Mouse (Mus musculus): ENCODE data around the gene Il3ra. TPM values are rescaled to one million over a fixed set of nuclear protein-coding genes. Genes with fewer than 3 reads are reported as not detected.

The Il3ra gene
- polyA plus RNA-seq, 1 experiment from 2014 or later = 6.9 TPM

DNA sequence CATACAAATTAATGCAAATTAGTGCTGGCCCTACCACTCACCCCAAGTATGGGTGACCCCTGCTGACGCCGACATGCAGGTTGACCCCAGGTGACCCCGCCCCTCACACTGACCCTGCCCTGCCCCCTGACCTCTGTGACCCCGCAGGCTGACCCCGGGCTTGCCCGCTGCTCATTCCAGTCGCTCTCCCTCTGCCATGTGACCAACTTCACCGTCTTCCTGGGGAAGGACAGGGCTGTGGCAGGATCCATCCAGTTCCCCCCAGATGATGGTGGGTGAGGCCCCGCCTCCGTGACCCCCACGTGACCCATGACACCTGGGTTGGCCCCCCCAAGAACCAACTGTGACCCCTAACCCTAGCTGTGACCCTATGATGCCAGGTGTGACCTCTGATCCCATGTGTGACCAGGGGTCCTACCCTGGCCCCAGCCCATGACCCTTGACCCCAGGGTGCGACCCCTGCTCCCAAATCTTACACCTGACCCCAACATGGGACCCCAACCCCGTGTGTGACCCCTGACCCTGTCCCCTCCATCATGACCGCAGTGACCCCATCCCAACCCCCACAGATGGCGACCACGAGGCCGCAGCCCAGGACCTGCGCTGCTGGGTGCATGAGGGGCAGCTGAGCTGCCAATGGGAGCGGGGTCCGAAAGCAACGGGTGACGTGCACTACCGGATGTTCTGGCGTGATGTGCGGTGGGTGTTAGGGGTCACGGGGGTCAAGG is 2.8 kb downstream of the Il3ra start:
- no peak for ATAC-seq (replicated peaks; ENCODE audit: extremely low read depth, insufficient read depth, low FRiP score)

DNA sequence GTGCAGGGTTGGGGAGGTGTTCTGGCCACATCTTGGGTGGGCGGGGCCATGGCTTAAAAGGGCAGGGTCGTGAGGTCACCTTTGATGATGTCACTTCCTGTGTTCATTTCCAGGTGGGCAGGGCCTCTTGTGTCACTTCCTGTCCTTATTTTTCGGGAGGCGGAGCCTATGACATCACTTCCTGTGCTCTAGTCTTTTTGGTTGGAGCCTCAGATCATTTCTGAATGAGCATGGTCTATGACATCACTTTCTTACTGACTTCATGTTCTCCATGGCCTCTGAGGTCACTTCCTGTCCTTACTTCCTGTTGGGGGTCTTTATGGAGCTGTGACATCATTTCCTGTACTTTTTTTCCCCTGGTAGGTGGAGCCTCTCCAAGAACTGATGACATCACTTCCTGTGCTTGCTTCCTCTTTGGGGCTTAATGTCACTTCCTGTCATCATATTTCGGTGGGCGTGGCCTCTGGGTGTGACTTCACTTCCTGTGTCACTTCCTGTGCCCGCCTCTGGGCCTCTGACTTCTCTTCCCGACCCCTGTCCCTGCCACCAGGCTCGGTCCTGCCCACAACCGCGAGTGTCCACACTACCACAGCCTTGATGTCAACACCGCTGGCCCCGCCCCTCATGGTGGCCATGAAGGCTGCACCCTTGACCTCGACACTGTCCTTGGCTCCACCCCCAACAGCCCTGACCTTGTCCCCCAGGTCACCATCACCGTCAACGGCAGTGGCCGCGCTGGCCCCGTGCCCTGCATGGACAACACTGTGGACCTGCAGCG is 3.6 kb downstream of the Il3ra start:
- no peak overlapping the region for H3K9ac ChIP-seq (ENCODE audit: low read length)
- peaks cover 28% of the 10 kb centered on the region for H3K36me3 ChIP-seq (ENCODE audit: control insufficient read depth, insufficient read depth)
- no peaks in the 10 kb centered on the region for H3K4me1 ChIP-seq (ENCODE audit: control insufficient read depth, insufficient read depth, low read length)
- no peak overlapping the region for H3K4me2 ChIP-seq (ENCODE audit: low read depth, low read length)
- peaks cover 66% of the 10 kb centered on the region for H3K9me3 ChIP-seq (replicated peaks; ENCODE audit: control insufficient read depth, low read length)
- H3K4me3 ChIP-seq (ENCODE audit: low read length) = no peak overlapping the region
- WGBS = 95% methylated on average over 20 of the region's 20 CpGs
- H3K27ac ChIP-seq (ENCODE audit: low read length) = no peak overlapping the region
- ATAC-seq (replicated peaks; ENCODE audit: extremely low read depth, insufficient read depth, low FRiP score) = no peak
- H3K27me3 ChIP-seq (ENCODE audit: control insufficient read depth, insufficient read depth, low read length) = no peaks in the 10 kb centered on the region

More for the DNA sequence above, 2.8 kb downstream of the Il3ra start:
- WGBS = 97% methylated on average over 26 of the region's 26 CpGs
- H3K4me1 ChIP-seq (ENCODE audit: control insufficient read depth, insufficient read depth, low read length) = no peaks in the 10 kb centered on the region
- H3K9ac ChIP-seq (ENCODE audit: low read length) = no peak overlapping the region
- peaks cover 27% of the 10 kb centered on the region for H3K36me3 ChIP-seq (ENCODE audit: control insufficient read depth, insufficient read depth)
- no peak overlapping the region for H3K4me2 ChIP-seq (ENCODE audit: low read depth, low read length)
- no peaks in the 10 kb centered on the region for H3K27me3 ChIP-seq (ENCODE audit: control insufficient read depth, insufficient read depth, low read length)
- no peak overlapping the region for H3K27ac ChIP-seq (ENCODE audit: low read length)
- no peak overlapping the region for H3K4me3 ChIP-seq (ENCODE audit: low read length)
- H3K9me3 ChIP-seq (replicated peaks; ENCODE audit: control insufficient read depth, low read length) = peaks cover 61% of the 10 kb centered on the region

DNA sequence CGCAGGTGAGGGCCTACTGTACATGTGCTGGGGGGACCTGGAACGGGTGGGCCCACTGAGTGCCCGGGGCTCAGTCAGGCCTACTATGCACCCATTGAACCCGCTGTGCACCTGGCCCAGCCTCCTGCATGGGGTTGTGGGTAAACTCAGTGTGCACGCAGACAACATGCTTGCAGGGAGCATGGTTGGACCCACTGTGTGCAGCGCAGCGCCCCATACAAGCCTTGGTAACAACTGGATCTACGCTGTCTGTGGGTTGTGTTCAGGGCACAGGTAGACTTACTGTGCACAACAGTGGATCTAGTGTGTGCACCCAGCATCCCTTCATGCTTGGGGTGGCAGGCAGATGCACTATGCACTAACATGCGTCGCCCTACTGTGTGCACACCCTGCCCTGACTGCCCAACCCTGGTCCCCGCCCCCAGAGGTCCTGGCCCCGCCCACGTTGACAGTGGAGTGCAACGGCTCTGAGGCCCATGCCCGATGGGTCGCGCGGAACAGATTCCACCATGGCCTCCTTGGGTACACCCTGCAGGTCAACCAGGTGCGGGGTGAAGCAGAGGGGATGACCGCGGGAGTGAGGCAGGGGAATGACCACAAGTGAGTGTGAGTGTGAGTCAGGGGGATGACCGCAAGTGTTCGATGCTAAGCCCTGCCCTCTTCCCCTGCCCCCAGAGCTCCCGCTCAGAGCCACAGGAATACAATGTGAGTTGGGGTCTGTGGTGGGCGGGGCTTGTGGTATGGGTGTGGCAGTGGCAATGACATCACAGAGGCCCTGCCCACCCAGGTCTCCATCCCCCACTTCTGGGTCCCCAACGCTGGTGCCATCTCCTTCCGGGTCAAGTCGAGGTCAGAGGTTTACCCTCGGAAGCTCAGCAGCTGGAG is 4.4 kb downstream of the Il3ra start:
- Histone ChIP-seq H3K9me3 (replicated peaks; ENCODE audit: control insufficient read depth, low read length) (peaks cover 71% of the 10 kb centered on the region), H3K9ac (ENCODE audit: low read length) (no peak overlapping the region), H3K4me1 (ENCODE audit: control insufficient read depth, insufficient read depth, low read length) (no peaks in the 10 kb centered on the region), H3K27me3 (ENCODE audit: control insufficient read depth, insufficient read depth, low read length) (no peaks in the 10 kb centered on the region), H3K27ac (ENCODE audit: low read length) (no peak overlapping the region), H3K4me3 (ENCODE audit: low read length) (no peak overlapping the region), H3K4me2 (ENCODE audit: low read depth, low read length) (no peak overlapping the region), H3K36me3 (ENCODE audit: control insufficient read depth, insufficient read depth) (peaks cover 34% of the 10 kb centered on the region)
- no peak for ATAC-seq (replicated peaks; ENCODE audit: extremely low read depth, insufficient read depth, low FRiP score)
- WGBS = 96% methylated on average over 29 of the region's 29 CpGs

DNA sequence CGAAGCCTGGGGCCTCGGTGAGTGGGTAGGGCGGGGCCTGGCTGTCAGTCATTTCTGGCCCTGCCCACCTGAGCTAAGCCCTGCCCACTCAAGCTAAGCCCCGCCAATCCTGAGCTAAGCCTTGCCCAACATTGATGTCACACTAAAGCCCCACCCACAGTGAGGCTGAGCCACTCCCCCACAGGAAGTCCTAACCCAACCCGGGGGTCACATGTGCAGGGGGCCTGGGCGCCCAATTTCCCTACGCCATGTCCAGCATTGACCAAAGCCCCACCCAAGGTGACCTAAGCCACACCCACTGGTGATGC is 5.0 kb downstream of the Il3ra start:
- Histone ChIP-seq H3K9me3 (replicated peaks; ENCODE audit: control insufficient read depth, low read length) (peaks cover 72% of the 10 kb centered on the region), H3K4me3 (ENCODE audit: low read length) (no peak overlapping the region), H3K27me3 (ENCODE audit: control insufficient read depth, insufficient read depth, low read length) (no peaks in the 10 kb centered on the region), H3K9ac (ENCODE audit: low read length) (no peak overlapping the region), H3K4me1 (ENCODE audit: control insufficient read depth, insufficient read depth, low read length) (no peaks in the 10 kb centered on the region), H3K27ac (ENCODE audit: low read length) (no peak overlapping the region), H3K36me3 (ENCODE audit: control insufficient read depth, insufficient read depth) (peaks cover 38% of the 10 kb centered on the region), H3K4me2 (ENCODE audit: low read depth, low read length) (no peak overlapping the region)
- WGBS = 98% methylated on average over 7 of the region's 7 CpGs
- ATAC-seq (replicated peaks; ENCODE audit: extremely low read depth, insufficient read depth, low FRiP score) = no peak

DNA sequence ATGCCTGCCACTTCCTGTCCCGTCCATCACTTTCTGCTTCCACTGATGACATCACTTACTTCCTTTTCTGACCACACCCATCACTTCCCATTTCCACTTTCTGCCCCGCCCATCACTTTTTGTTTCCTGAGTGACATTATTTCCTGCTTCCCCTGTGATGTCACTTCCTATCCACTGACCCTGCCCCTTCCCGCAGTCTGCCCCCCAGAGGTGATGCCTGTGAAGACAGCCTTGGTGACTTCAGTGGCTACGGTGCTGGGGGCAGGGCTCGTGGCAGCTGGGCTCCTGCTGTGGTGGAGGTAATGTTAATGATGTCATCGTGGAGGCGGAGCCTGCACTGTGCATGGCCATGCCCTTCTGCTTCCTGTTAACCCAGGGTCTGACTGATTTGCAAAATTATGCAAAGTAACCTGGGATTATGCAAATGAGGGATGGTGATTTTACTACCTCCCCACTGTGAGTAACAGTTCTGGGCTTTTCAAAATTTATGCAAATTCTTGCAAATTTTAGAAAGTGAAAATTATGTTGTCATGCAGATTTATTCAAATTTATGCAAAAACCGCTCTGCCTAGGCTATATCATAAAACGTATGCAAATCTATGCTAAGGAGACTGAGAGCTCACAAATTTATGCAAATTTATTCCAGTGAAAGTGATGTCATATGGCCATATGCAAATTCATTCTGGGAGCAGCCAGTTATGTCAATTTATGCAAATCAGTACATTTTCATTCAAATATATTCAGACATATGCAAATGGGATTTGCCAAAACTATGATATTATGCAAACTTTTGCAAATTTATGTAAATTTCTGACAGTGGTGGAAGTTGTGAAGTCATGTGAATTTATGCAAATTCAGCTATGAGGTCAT is 5.9 kb downstream of the Il3ra start:
- Histone ChIP-seq H3K36me3 (ENCODE audit: control insufficient read depth, insufficient read depth) (peaks cover 38% of the 10 kb centered on the region), H3K9me3 (replicated peaks; ENCODE audit: control insufficient read depth, low read length) (peaks cover 73% of the 10 kb centered on the region), H3K4me3 (ENCODE audit: low read length) (no peak overlapping the region), H3K27me3 (ENCODE audit: control insufficient read depth, insufficient read depth, low read length) (no peaks in the 10 kb centered on the region), H3K4me1 (ENCODE audit: control insufficient read depth, insufficient read depth, low read length) (no peaks in the 10 kb centered on the region), H3K27ac (ENCODE audit: low read length) (no peak overlapping the region), H3K9ac (ENCODE audit: low read length) (no peak overlapping the region), H3K4me2 (ENCODE audit: low read depth, low read length) (no peak overlapping the region)
- no peak for ATAC-seq (replicated peaks; ENCODE audit: extremely low read depth, insufficient read depth, low FRiP score)
- WGBS = 97% methylated on average over 9 of the region's 9 CpGs

DNA sequence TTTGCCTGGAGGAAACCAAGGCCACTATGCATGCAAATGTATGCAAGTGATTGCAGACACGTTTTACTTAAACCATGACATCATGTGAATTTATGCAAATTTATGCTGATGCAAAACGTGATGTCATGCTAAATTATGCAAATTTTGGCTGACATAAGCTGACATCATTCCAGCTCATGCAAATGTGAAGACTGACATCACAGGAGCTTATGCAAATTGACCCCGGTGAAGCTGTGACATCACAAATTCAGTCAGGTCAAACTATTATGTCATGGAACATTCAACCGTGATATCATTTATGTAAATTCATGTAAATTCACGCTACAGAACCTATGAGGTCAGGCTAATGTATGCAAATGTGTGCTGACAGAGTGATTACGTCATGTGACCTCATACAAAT is 6.5 kb downstream of the Il3ra start:
- H3K27ac ChIP-seq (ENCODE audit: low read length) = no peak overlapping the region
- ATAC-seq (replicated peaks; ENCODE audit: extremely low read depth, insufficient read depth, low FRiP score) = no peak
- H3K27me3 ChIP-seq (ENCODE audit: control insufficient read depth, insufficient read depth, low read length) = no peaks in the 10 kb centered on the region
- peaks cover 67% of the 10 kb centered on the region for H3K9me3 ChIP-seq (replicated peaks; ENCODE audit: control insufficient read depth, low read length)
- no peak overlapping the region for H3K4me3 ChIP-seq (ENCODE audit: low read length)
- WGBS = 81% methylated on average over 6 of the region's 6 CpGs
- no peak overlapping the region for H3K4me2 ChIP-seq (ENCODE audit: low read depth, low read length)
- H3K9ac ChIP-seq (ENCODE audit: low read length) = no peak overlapping the region
- H3K4me1 ChIP-seq (ENCODE audit: control insufficient read depth, insufficient read depth, low read length) = no peaks in the 10 kb centered on the region
- H3K36me3 ChIP-seq (ENCODE audit: control insufficient read depth, insufficient read depth) = peaks cover 38% of the 10 kb centered on the region

DNA sequence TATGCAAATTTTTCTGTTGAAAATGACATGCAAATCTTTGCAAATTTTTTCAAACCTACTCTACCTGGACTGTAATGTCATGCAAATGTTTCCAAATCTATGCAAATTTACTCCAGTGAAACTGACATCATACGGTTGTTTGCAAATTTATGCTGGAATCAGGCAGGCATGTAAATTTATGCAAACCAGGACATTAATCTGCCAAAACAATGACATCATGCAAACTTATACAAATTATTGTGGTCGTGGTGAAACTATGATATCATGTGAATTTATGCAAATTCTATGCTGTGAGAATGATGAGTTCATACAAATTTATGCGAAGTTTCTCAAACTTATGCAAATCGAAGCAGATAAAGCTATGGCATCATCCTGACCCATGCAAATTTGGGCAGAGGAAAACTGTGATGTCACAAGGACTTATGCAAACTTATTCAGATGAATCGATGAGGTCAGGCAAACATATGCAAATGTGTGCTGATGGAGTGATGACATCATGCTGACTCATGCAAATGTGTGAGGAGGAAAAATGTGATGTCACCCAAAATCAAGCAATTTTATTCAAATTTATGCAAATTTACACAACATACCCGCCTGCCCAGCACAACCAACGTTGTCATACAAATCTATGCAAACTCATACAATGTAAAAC is 7.1 kb downstream of the Il3ra start:
- Histone ChIP-seq H3K9me3 (replicated peaks; ENCODE audit: control insufficient read depth, low read length) (peaks cover 61% of the 10 kb centered on the region), H3K4me3 (ENCODE audit: low read length) (no peak overlapping the region), H3K9ac (ENCODE audit: low read length) (no peak overlapping the region), H3K4me2 (ENCODE audit: low read depth, low read length) (no peak overlapping the region), H3K27me3 (ENCODE audit: control insufficient read depth, insufficient read depth, low read length) (no peaks in the 10 kb centered on the region), H3K4me1 (ENCODE audit: control insufficient read depth, insufficient read depth, low read length) (no peaks in the 10 kb centered on the region), H3K27ac (ENCODE audit: low read length) (no peak overlapping the region), H3K36me3 (ENCODE audit: control insufficient read depth, insufficient read depth) (peaks cover 35% of the 10 kb centered on the region)
- no peak for ATAC-seq (replicated peaks; ENCODE audit: extremely low read depth, insufficient read depth, low FRiP score)
- 93% methylated on average over 7 of the region's 7 CpGs for WGBS

Data from heart, embryonic 16.5 days (tissue).